Mouse (Mus musculus) embryonic fibroblast, embryonic 13.5 days (primary cell): Measurements from ENCODE around the gene Xab2.

Experiments used
- CTCF ChIP-seq: IDR thresholded peaks from 2 replicates; pipeline ENCODE4 v1.5.1; 2011; ENCODE audit warnings: mild to moderate bottlenecking, control low read depth, low read length, moderate library complexity, borderline replicate concordance; ENCODE audit not compliant: insufficient read depth
- POLR2A ChIP-seq: IDR thresholded peaks from 2 replicates; pipeline ENCODE4 v1.6.1; 2011; ENCODE audit warnings: low read depth, mild to moderate bottlenecking, control low read depth, low read length, moderate library complexity

DNA sequence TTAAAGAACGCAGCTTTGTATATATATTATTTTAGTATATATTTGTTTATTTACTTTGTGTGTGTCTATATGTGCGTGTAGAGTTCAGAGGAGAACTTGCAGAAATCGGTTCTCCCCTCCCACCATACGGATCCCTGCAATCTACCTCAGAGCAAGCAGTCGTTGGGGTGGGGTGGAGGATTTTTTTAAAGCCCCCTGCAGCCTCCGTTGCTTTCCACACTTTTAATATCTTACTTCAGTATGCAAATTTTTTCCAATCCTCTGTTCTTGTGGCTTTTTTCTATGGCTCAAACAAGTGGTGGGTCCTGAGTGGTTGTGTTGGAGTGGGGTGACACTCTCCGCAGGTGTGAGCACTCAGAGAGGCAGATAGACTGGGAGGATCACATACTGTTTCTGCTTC is 52.7 kb downstream of the Xab2 start:
- TF ChIP-seq POLR2A (no peak), CTCF (no peak)
